Mouse (Mus musculus) kidney, postnatal 0 days (tissue): ENCODE results near the gene Cherp. TPM values are rescaled to one million over a fixed set of nuclear protein-coding genes. Genes with fewer than 3 reads are reported as not detected.
A peak's percentile ranks its signal among the peaks of the same experiment; 100 is the strongest.

Source experiments
- ATAC-seq: fragments of 200-750 bp; cut with Nextera tagmentation; replicated peaks from 2 replicates; pipeline ENCODE4 v1.8.0; 2017; ENCODE audit warnings: low read depth, moderate number of reproducible peaks, moderate TSS enrichment, moderate library complexity; ENCODE audit not compliant: low FRiP score
- DNase-seq: peaks from one replicate; pipeline ENCODE4 v3.0.0-alpha.2; 2016; ENCODE audit warnings: low spot score
- H3K27ac ChIP-seq: fragments of 300-500 bp; sonication (generic); 2 replicates; pipeline ENCODE4 v1.5.1; 2014; ENCODE audit warnings: mild to moderate bottlenecking
- H3K27me3 ChIP-seq: fragments of 300-500 bp; sonication (generic); 2 replicates; pipeline ENCODE4 v1.6.1; 2014; ENCODE audit warnings: low read length, mixed read lengths; ENCODE audit not compliant: insufficient read depth
- H3K36me3 ChIP-seq: fragments of 300-500 bp; sonication (generic); 2 replicates; pipeline ENCODE4 v1.6.1; 2014; ENCODE audit warnings: low read length, mixed read lengths; ENCODE audit not compliant: insufficient read depth
- H3K4me1 ChIP-seq: fragments of 300-500 bp; sonication (generic); replicated peaks from 2 replicates; pipeline ENCODE4 v1.6.1; 2014; ENCODE audit warnings: antibody characterized with exemption, low read length, mixed read lengths; ENCODE audit not compliant: insufficient read depth
- H3K4me2 ChIP-seq: fragments of 300-500 bp; sonication (generic); 2 replicates; pipeline ENCODE4 v1.6.1; 2014; ENCODE audit warnings: mild to moderate bottlenecking, low read length, moderate library complexity, mixed read lengths
- H3K4me3 ChIP-seq: fragments of 300-500 bp; sonication (generic); replicated peaks from 2 replicates; pipeline ENCODE4 v1.5.1; 2014; ENCODE audit warnings: low read depth, low read length
- H3K9ac ChIP-seq: fragments of 300-500 bp; sonication (generic); 2 replicates; pipeline ENCODE4 v1.6.1; 2014; ENCODE audit warnings: low read depth, low read length
- H3K9me3 ChIP-seq: fragments of 300-500 bp; sonication (generic); replicated peaks from 2 replicates; pipeline ENCODE4 v1.6.1; 2016; ENCODE audit warnings: low read length, inconsistent platforms, mixed read lengths
- CTCF ChIP-seq: IDR thresholded peaks from 2 replicates; pipeline ENCODE4 v1.5.1; 2016; ENCODE audit warnings: antibody characterized with exemption, low read depth, mild to moderate bottlenecking, moderate library complexity
- WGBS: fragments of 180-500 bp; shearing (Covaris S2); extraction: QIAGEN DNeasy Blood & Tissue Kit; methylation state at CpG from one replicate; pipeline ENCODE4 v1.1.7; 2014; 5-methylcytosine and 5-hydroxymethylcytosine counted together
- polyA plus RNA-seq: library from polyadenylated mRNA; unstranded; fragments of >200 nt; fragmentation: Nextera tagmentation; extraction: Ambion mirVana; gene quantifications from 2 replicates; pipeline ENCODE4 v1.2.1, GENCODE M21; 2015

The Cherp gene
- polyA plus RNA-seq, 1 experiment from 2014 or later = 39.1 TPM

DNA sequence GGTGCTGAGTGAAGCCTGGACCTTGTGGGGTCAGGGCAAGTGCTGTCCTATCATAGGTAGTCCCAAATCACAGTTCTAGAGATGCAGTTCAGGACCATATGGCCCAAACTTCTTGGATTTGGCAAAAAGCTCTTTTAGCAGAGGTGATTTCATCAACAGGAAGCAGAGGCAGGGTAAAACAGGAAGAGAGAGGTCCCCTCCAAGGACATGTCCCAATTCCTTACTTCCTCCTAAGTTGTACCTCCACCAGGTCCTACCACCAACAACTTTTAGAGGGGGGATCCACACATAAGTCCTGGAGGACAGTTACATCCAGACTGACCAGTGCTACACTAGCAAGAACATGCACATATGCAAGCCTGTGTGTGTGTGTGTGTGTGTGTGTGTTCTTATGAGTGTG, 12.0 kb upstream of the Cherp start:
- no peak for TF ChIP-seq CTCF
- DNase-seq (no peak), ATAC-seq (no peak)
- H3K9me3 ChIP-seq = no peaks in the 10 kb centered on the region
- H3K4me1 ChIP-seq = no peaks in the 10 kb centered on the region; the same call in 1 of the 2 replicates
- no peak overlapping the region for H3K4me3 ChIP-seq
- H3K4me2 ChIP-seq = no peak overlapping the region
- peaks cover 29% of the 10 kb centered on the region for H3K36me3 ChIP-seq
- H3K27ac ChIP-seq = no peak overlapping the region
- no peak overlapping the region for H3K9ac ChIP-seq
- H3K27me3 ChIP-seq = no peaks in the 10 kb centered on the region

DNA sequence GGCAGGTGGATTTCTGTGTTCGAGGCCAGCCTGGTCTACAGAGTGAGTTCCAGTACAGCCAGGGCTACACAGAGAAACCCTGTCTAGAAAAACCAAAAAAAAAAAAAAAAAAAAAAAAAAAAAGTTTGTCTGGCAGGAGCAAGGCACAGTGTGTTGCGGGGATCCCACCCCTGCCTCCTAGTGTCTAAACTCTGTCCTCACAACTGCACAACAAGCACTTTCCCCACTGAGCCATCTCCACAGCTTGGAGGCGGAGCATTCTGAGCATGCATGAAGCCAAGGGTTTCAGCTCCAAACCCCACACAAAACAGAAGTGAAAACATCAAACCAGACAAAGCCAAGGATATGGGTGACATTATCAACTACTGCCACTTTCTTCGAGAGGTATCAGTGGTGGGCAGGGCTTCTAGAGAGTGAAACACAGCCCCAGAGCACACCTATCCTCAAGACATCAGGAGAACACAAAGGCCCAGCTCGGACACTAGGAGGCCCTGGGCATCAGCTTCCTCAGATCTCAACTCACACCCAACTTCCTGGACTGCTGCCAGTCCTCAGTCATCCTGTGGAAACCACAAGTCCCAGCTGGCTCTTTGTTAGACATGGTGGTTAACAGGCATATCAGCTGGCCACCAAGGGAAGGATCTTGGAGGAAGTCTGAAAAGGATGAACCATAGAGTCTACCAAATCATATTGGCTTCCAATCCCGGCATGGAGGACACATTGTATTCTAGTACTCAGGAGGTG, 10.6 kb upstream of the Cherp start:
- ATAC-seq = no peak
- TF ChIP-seq CTCF = peak; percentile 29; the same call in 1 of the 2 replicates
- Histone ChIP-seq H3K4me2 (no peak overlapping the region), H3K9ac (no peak overlapping the region), H3K4me1 (no peaks in the 10 kb centered on the region), H3K36me3 (peaks cover 29% of the 10 kb centered on the region), H3K4me3 (no peak overlapping the region), H3K27me3 (no peaks in the 10 kb centered on the region), H3K9me3 (no peaks in the 10 kb centered on the region), H3K27ac (no peak overlapping the region)
- WGBS = 83% methylated on average over 6 of the region's 6 CpGs
- DNase-seq = peak; percentile 23

DNA sequence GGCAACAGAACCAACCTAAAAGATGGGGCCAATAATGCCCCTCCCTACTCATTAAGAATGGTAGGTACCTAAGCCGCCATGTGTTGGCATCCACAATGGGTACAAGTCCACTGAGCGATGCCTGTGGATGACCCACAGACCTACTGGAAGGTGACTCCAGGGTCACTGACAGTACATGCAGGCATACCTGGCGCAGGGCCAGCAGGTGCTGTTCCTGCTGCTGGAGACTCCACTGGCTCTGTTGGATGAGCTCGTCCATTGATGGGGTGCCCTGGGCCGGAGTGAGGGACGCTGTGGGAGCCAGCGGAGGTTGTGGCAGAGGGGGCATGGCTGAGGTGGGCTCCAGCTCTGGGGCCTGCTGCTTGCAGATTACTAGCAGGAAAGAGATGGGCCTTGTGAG, 4.3 kb downstream of the Cherp start:
- H3K9ac ChIP-seq = no peak overlapping the region
- DNase-seq = no peak
- H3K27me3 ChIP-seq = no peaks in the 10 kb centered on the region
- H3K4me1 ChIP-seq = 0 out of 2 replicates have a peak, but pooled peaks cover 3% of the 10 kb centered on the region
- H3K36me3 ChIP-seq = peaks cover 63% of the 10 kb centered on the region
- no peak for ATAC-seq
- no peak overlapping the region for H3K4me3 ChIP-seq
- H3K4me2 ChIP-seq = no peak overlapping the region
- H3K9me3 ChIP-seq = no peaks in the 10 kb centered on the region
- TF ChIP-seq CTCF = no peak
- 92% methylated on average over 7 of the region's 7 CpGs for WGBS
- H3K27ac ChIP-seq = no peak overlapping the region

DNA sequence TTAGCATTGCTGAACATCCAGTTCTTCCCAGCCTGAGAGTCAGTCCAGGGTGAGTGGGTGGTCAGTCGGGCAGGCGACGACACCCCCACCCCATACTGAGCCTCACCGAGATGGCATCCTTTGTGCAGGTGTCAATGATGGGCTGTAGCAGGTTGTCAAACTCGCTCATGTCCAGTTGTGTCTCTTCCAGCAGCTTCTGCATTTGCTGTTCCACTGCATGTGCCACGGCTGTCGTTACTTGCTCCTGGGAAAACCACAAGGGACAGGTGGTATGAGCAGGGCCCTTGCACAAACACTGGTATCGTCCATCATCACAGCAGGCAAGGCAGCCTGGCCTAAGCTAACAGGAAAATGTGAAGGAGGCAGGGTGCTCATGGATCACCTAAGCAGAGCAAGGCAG, 5.0 kb downstream of the Cherp start:
- no peak for ATAC-seq
- WGBS = 91% methylated on average over 8 of the region's 8 CpGs
- Histone ChIP-seq H3K27me3 (no peaks in the 10 kb centered on the region), H3K9me3 (no peaks in the 10 kb centered on the region), H3K36me3 (peaks cover 70% of the 10 kb centered on the region), H3K4me2 (no peak overlapping the region), H3K4me3 (no peak overlapping the region), H3K27ac (no peak overlapping the region), H3K9ac (no peak overlapping the region), H3K4me1 (0 out of 2 replicates have a peak, but pooled peaks cover 3% of the 10 kb centered on the region)
- no peak for DNase-seq
- TF ChIP-seq CTCF = no peak

DNA sequence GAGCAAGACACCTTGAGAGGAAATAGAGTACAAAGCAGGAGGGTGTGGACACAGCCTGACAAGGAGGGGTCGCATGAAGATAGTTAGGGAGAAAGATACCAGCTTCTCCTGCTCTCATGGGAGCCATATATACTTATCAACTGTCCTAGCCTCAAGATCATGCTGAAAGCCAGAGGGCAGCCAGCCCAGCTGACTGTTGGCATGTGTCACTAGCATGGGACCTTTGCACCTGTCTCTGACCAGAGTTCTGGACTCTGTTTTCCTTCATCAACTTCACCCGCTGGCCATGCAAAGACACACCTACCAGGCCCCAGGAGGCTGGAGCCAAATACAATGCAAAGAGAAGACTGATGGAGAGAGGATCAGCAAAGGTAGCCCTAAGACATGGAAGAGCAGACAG, 5.8 kb downstream of the Cherp start:
- DNase-seq (no peak), ATAC-seq (no peak)
- Histone ChIP-seq H3K4me2 (no peak overlapping the region), H3K27me3 (no peaks in the 10 kb centered on the region), H3K27ac (no peak overlapping the region), H3K4me1 (0 out of 2 replicates have a peak, but pooled peaks cover 3% of the 10 kb centered on the region), H3K9ac (no peak overlapping the region), H3K36me3 (peaks cover 74% of the 10 kb centered on the region), H3K4me3 (no peak overlapping the region), H3K9me3 (no peaks in the 10 kb centered on the region)
- no peak for TF ChIP-seq CTCF
- WGBS = 87% methylated on average over 2 of the region's 2 CpGs

DNA sequence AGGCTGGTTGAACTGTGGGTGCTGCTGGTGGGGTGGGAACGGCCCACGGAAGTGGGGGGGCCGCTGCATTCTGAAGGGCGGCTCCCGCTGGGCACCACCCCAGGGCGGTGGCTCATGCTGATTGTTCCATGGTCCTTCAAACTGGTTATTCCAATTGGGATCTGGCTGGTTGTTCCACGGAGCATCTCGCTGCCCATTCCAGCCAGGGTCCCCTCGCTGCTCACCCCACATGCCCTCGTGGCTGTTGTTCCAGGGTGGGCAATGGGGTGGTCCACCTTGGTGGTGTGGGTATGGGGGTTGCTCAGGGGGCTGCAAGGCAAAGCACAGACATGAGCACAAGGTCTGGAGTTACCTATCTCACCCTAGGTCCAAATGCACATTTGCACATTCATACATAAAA, 10.8 kb downstream of the Cherp start:
- Histone ChIP-seq H3K4me3 (no peak overlapping the region), H3K9ac (no peak overlapping the region), H3K36me3 (peaks cover 96% of the 10 kb centered on the region), H3K4me2 (no peak overlapping the region), H3K27me3 (no peaks in the 10 kb centered on the region), H3K9me3 (no peaks in the 10 kb centered on the region), H3K4me1 (no peaks in the 10 kb centered on the region), H3K27ac (no peak overlapping the region)
- ATAC-seq = no peak
- DNase-seq = no peak
- WGBS = 94% methylated on average over 10 of the region's 10 CpGs
- TF ChIP-seq CTCF = no peak
